Mouse (Mus musculus) T-cell, adult 2 months (primary cell): ENCODE measurements around the gene Slc4a4.
"Not testable (repeated sequence)": the region's sequence is repeated elsewhere in the genome, so short reads cannot be mapped to it uniquely, and the experiment has no call there.

ENCODE experiments used
- DNase-seq: peaks from one replicate; pipeline ENCODE4 v3.0.0; 2022; ENCODE audit warnings: low spot score

Slc4a4 gene

GRCm38 (mm10) chr5:88960342-88961105, 73.9 kb downstream of the Slc4a4 start:
- DNase-seq = no peak

GRCm38 (mm10) chr5:88961351-88961761, 74.7 kb downstream of the Slc4a4 start:
- no peak for DNase-seq

DNA sequence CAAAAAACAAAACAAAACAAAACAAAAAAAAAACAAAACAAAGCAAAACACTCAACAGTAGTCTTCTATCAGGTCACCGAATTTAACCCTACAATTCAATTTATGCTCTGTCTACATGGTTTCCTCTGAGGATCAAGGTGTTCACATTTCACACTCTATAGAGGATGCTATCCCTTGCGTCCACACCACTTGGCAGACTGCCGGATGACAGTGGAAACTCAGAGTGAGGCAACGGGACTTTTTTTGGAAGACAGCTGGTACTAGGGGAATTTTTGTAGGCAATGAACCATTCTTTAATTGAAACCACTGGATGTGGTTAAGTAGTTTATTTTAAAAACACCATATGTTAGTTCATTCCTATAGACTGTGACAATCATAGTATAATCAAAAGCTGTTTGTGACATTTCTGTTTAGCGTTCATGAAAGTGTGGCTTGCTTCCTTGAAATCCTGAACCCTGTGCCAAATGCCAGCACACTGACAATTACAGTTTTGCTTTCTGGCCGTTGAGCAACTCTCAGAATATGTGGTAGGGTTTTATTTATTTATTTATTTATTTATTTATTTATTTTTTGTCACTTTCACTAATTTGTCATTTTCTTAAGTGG, 78.2 kb downstream of the Slc4a4 start:
- DNase-seq = no peak

DNA sequence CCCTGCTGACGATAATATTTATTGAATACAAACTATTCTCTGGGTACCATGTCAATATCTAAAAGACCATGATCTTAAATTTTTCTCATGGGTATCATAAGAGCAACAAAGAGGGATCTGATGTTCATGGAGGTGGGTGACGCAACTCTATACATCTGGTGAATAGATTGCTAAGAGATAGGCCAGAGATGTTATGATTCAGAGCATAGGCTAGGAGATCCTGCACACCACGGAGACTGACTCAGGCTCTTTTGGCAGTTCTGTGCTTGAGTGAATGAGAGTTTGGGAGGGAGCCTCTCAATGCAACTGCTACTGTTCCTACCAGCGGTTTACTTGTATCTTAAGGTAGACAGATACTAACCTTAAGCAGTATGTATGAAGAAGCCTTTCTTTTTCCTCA, 79.9 kb downstream of the Slc4a4 start:
- DNase-seq = no peak

DNA sequence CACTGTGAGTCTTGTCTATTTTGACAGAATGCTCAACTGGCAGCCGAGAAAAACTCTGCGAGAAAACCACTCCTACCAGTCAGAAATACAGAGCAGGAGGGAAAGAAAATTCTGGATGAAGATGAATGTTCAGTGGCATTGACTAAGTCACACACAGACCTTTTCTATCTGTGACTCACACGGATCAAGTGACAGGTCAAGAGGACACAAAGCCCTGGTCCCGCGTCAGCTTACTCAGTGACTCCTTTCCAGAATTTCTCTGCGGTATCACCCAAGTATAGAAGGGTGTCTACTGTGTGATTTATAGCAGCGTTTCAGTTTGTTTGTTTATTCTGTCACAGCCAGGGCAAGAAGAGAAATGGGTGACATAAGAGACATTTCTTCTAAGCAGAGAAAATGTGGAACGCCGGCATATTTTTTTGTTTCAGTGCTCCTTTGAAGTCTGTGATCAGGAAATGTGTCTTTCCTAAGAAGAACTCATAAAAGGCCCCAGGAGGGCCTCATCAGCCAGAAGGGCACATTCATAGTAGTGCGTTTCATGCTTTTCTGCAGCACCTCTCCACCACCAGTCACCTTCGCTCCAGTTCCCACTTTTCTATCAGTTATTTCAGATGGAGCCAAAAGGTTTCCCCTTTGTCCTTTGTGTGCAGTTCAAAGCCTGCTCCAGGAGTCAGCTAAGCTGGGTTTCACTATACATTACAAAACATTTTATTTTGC, 82.5 kb downstream of the Slc4a4 start:
- no peak for DNase-seq

GRCm38 (mm10) chr5:88971554-88971953, 84.9 kb downstream of the Slc4a4 start:
- peak; percentile 28 for DNase-seq

GRCm38 (mm10) chr5:88972277-88972676, 85.7 kb downstream of the Slc4a4 start:
- no peak for DNase-seq

DNA sequence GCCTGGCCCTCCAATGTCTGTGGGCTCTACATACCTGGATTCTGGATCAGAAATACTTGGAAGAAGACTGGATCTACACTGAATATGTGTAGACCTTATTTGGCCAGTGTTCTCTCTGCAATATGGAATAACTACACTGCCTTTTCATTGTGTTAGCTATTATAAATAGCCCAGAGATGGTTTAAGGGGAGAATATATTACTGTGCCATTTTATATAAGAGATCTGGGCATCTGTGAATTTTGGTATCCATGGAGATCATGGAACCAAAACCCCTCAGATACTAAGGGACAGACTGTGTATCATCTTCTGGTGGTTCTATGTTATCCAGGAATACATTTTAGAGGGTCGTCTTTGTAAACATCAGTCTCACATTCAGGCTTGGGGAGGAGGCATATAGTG, 86.5 kb downstream of the Slc4a4 start:
- no peak for DNase-seq

GRCm38 (mm10) chr5:88975694-88976093, 89.1 kb downstream of the Slc4a4 start:
- DNase-seq = no peak

GRCm38 (mm10) chr5:88976428-88976827, 89.8 kb downstream of the Slc4a4 start:
- DNase-seq = no peak

DNA sequence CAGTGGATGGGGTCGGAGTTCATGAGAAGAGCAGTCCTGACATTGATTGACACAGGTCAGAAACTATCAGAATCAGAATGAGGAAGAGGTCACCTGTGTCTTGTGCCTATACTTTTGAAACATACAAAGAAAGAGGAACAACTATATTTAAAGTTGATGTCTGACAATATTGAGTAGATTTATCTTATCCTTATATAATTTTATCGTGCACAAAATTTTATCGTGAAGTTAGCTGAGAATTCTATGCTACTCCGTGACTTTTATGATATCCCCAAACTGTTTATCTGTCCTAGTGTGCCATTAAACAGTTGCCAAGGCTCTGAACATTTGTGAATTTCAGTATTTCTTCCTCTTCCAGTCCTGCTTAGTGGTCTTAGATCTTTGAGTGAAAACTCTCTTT, 94.1 kb downstream of the Slc4a4 start:
- DNase-seq = no peak

- DNase-seq = no peak
Observed at GRCm38 (mm10) chr5:88981243-88982014, 94.8 kb downstream of the Slc4a4 start.

GRCm38 (mm10) chr5:88982040-88982736, 95.6 kb downstream of the Slc4a4 start:
- no peak for DNase-seq

DNA sequence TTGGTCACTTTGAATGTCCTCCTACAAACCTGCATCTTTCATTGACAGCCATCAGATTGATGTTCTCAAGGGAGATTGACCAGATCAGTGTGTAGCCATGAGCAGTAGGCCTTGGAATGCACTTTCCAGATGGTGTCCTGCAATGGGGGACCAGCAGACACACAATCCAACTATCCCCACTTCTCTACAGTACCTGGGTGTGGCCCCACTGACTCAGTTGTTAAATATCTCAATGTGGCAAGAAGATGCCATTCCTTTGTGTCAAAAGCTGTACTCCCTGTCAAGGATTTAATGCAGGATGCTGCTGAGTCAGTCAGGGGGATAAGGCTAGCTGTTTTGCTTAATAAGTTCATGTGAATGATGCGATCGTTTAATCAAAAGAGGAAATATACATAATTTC, 96.6 kb downstream of the Slc4a4 start:
- no peak for DNase-seq

GRCm38 (mm10) chr5:88983652-88984051, 97.0 kb downstream of the Slc4a4 start:
- no peak for DNase-seq

GRCm38 (mm10) chr5:88989018-88989417, 102.4 kb downstream of the Slc4a4 start:
- no peak for DNase-seq

- DNase-seq = no peak
Observed at GRCm38 (mm10) chr5:88990196-88990747, 103.7 kb downstream of the Slc4a4 start.

DNA sequence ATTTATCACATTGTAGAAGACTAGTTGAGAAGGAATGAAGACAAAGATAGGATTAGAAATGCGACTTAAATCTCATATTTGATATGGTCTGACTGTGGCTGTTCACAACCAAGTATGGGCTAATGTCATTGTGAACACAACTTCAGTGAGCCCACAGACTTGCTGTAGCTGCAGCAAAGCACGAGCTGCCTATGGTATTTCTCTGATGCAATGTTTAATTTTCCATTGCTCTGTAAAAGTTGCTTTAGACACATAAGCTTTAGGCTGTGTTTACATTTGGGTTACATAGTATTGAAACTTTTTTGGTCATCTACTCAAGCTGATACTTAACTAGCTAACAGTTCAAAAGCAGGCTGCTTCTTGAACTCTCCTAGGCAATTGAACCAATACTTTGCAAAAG, 104.7 kb downstream of the Slc4a4 start:
- DNase-seq = not testable (repeated sequence)

GRCm38 (mm10) chr5:88994533-88994932, 107.9 kb downstream of the Slc4a4 start:
- DNase-seq = no peak

DNA sequence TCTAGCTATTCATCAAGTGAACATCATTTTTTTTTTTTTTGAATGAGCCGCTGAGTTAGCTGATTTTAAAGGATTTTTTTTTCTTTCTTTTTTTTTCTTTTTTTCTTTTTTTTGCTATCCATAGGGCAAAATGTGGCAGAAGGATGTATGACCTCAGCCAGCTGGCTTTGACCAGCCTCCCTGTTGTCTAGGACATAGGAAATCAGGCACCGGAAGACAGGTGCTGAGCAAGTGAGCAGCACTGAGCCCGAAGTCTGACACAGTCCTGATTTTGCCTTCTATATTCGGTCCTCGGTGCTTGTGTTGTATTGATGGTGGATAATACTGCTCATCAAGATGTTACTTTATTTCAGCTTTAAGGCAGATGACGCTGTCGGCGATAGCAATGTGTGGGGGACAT, 109.6 kb downstream of the Slc4a4 start:
- DNase-seq = no peak

GRCm38 (mm10) chr5:88997277-88997676, 110.7 kb downstream of the Slc4a4 start:
- no peak for DNase-seq
